Mouse (Mus musculus) stomach, postnatal 0 days (tissue): ENCODE results near the gene Nedd8.

Source experiments
- CTCF ChIP-seq: IDR thresholded peaks from 2 replicates; pipeline ENCODE4 v1.5.1; 2016; ENCODE audit warnings: antibody characterized with exemption, low read depth, mild to moderate bottlenecking, moderate library complexity
- EP300 ChIP-seq: optimal IDR thresholded peaks from 2 replicates; pipeline ENCODE3; 2016; ENCODE audit warnings: antibody characterized with exemption

DNA sequence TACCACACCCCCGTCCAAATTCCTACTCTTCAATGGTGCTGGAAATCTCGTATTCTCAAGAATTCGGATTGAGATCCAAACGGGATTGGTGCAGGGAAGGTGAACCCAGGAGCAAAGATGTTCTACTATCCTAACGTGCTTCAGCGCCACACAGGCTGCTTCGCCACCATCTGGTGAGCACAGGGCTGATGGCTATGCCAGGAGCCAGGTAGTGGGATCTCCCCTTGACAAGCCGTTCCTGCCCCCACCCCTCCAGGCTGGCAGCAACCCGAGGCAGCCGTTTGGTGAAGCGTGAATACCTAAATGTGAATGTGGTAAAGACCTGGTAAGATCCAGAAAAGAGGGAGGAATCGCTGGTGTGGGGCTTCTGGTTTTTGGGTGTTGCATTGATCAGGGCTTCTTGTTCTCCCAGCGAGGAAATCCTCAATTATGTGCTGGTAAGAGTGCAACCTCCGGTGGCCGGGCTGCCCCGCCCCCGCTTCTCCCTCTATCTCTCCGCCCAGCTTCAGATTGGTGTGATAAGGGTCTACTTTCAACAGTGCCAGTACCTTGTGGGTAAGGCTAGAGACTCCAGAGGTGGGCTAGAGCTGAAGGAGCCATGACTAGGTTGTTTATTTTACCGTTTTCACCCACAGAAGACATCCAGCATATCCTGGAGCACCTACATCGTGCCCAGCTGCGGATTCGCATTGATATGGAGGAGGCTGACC lies 53.3 kb downstream of the Nedd8 start:
- TF ChIP-seq EP300 (no peak), CTCF (no peak)
